Mouse (Mus musculus) liver, postnatal 0 days (tissue): ENCODE data around the gene Icosl.

ENCODE experiments used
- CTCF ChIP-seq: sonication (generic); IDR thresholded peaks from 2 replicates; pipeline ENCODE4 v1.5.1; 2016; ENCODE audit warnings: antibody characterized with exemption, low read depth
- EP300 ChIP-seq: IDR thresholded peaks from 2 replicates; pipeline ENCODE4 v1.6.1; 2016; ENCODE audit warnings: antibody characterized with exemption, low read depth, mild to moderate bottlenecking

- TF ChIP-seq CTCF (peak; percentile 80), EP300 (no peak)
Observed at GRCm38 (mm10) chr10:78069101-78070011, at the start of gene Icosl.
